Mouse (Mus musculus) lung, embryonic 16.5 days (tissue): ENCODE measurements at regions not wholly inside any gene's neighbourhood (a gene's known extent, or its start where the extent isn't known, plus 50 kb on each side); places are given as distances from the start of the nearest gene placed in this dataset.
A peak's percentile ranks its signal among the peaks of the same experiment; 100 is the strongest.

Experiments used
- ATAC-seq: fragments of 200-750 bp; cut with Nextera tagmentation; 2 replicates; pipeline ENCODE4 v1.8.0; 2017; ENCODE audit warnings: low read depth, mild to moderate bottlenecking, moderate library complexity
- H3K27ac ChIP-seq: fragments of 300-500 bp; sonication (generic); 2 replicates; pipeline ENCODE4 v1.5.1; 2014; ENCODE audit warnings: mild to moderate bottlenecking, control low read depth, low read length
- H3K27me3 ChIP-seq: fragments of 300-500 bp; sonication (generic); 2 replicates; pipeline ENCODE4 v1.6.1; 2014; ENCODE audit warnings: low read depth, low read length, mixed read lengths; ENCODE audit not compliant: control insufficient read depth, insufficient read depth
- H3K36me3 ChIP-seq: fragments of 300-500 bp; sonication (generic); 2 replicates; pipeline ENCODE4 v1.6.1; 2014; ENCODE audit warnings: low read length; ENCODE audit not compliant: control insufficient read depth, insufficient read depth
- H3K4me1 ChIP-seq: fragments of 300-500 bp; sonication (generic); replicated peaks from 2 replicates; pipeline ENCODE4 v1.6.1; 2014; ENCODE audit warnings: low read length, mixed read lengths; ENCODE audit not compliant: control insufficient read depth, insufficient read depth
- H3K4me2 ChIP-seq: fragments of 300-500 bp; sonication (generic); 2 replicates; pipeline ENCODE4 v1.6.1; 2014; ENCODE audit warnings: low read depth, low read length, control low read depth
- H3K4me3 ChIP-seq: fragments of 300-500 bp; sonication (generic); 2 replicates; pipeline ENCODE4 v1.5.1; 2014; ENCODE audit warnings: mild to moderate bottlenecking, low read length, control low read depth
- H3K9ac ChIP-seq: fragments of 300-500 bp; sonication (generic); 2 replicates; pipeline ENCODE4 v1.6.1; 2014; ENCODE audit warnings: low read length, control low read depth
- H3K9me3 ChIP-seq: fragments of 300-500 bp; sonication (generic); 2 replicates; pipeline ENCODE4 v1.6.1; 2016; ENCODE audit warnings: low read length; ENCODE audit not compliant: control insufficient read depth
- WGBS: fragments of 180-500 bp; shearing (Covaris S2); extraction: QIAGEN DNeasy Blood & Tissue Kit; methylation state at CpG from one replicate; pipeline ENCODE4 v1.1.7; 2014; 5-methylcytosine and 5-hydroxymethylcytosine counted together

DNA sequence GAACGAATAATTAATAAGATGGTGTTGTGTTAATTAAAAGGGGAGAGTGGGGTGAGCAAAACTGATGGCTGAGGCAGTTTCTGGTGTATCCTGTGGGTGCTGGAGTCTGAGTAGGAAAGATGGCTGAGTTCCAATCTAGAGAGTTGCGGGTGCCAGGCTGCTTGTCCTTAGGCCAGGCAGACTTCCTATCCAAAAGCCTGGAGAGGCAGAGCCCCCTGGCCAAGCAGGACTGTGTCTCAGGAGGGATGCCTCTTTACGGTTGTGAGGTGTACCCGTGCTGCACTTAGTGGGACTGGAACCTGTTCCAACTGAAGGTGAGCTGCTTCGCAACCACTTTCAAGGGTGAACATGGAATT is 836.3 kb upstream of the Lrrc6 start:
- Histone ChIP-seq H3K27ac (no peak overlapping the region), H3K4me3 (no peak overlapping the region), H3K4me2 (no peak overlapping the region), H3K4me1 (no peaks in the 10 kb centered on the region), H3K27me3 (no peaks in the 10 kb centered on the region), H3K36me3 (no peaks in the 10 kb centered on the region), H3K9me3 (no peaks in the 10 kb centered on the region), H3K9ac (no peak overlapping the region)
- WGBS: 78% methylated on average over 5 of the region's 5 CpGs
- ATAC-seq: no peak

GRCm38 (mm10) chr15:67336294-67337039 is 835.8 kb upstream of the Lrrc6 start:
- Histone ChIP-seq H3K27me3 (no peaks in the 10 kb centered on the region), H3K4me1 (no peaks in the 10 kb centered on the region), H3K9ac (no peak overlapping the region), H3K4me2 (no peak overlapping the region), H3K4me3 (no peak overlapping the region), H3K27ac (no peak overlapping the region), H3K36me3 (no peaks in the 10 kb centered on the region), H3K9me3 (no peaks in the 10 kb centered on the region)
- ATAC-seq: no peak
- 42% methylated on average over 5 of the region's 5 CpGs for WGBS

DNA sequence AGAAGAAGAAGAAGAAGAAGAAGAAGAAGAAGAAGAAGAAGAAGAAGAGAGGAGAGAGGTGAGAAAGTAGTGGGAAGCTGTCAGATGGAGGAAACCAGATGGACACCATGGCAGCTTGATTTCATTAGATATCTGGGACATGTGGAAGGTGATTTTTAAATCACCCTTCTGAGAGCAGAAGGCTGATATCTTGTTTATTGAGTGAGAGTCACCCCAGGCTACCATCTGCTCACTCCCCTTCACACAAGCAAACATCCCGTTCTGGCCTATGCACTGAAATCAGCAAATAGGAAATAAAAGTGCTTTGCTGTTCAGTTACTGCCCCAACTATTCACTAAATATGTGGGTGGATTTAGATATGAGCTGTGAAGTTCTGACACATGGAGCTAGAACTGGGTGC is 831.8 kb upstream of the Lrrc6 start:
- Histone ChIP-seq H3K9ac (no peak overlapping the region), H3K4me3 (no peak overlapping the region), H3K27ac (no peak overlapping the region), H3K4me2 (no peak overlapping the region), H3K9me3 (no peaks in the 10 kb centered on the region), H3K27me3 (no peaks in the 10 kb centered on the region), H3K36me3 (no peaks in the 10 kb centered on the region), H3K4me1 (no peaks in the 10 kb centered on the region)
- ATAC-seq: no peak
- WGBS: 67% methylated on average over 1 of the region's 1 CpGs

DNA sequence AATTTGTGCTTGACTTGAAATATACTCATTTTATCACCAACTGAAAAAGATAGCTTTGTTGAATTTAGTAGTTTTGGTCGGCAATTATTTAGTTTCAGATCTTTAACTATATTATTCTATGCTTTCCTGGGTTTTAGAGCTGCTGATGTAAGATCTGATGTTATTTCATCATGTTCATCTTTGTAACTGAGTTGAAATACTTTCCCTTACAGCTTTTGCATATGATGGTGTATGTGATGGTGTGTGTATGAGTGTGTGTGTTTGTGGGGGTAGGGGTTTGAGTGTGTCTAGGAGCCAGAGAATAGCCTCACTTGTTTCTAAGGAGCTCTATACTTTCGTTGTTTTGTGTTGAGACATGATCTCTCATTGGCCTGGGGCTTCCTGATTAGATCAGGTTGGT is 819.6 kb upstream of the Lrrc6 start:
- Histone ChIP-seq H3K36me3 (no peaks in the 10 kb centered on the region), H3K4me1 (no peaks in the 10 kb centered on the region), H3K4me3 (no peak overlapping the region), H3K9me3 (no peaks in the 10 kb centered on the region), H3K27me3 (no peaks in the 10 kb centered on the region), H3K9ac (no peak overlapping the region), H3K4me2 (no peak overlapping the region), H3K27ac (no peak overlapping the region)
- ATAC-seq: no peak
- 65% methylated on average over 2 of the region's 2 CpGs for WGBS

DNA sequence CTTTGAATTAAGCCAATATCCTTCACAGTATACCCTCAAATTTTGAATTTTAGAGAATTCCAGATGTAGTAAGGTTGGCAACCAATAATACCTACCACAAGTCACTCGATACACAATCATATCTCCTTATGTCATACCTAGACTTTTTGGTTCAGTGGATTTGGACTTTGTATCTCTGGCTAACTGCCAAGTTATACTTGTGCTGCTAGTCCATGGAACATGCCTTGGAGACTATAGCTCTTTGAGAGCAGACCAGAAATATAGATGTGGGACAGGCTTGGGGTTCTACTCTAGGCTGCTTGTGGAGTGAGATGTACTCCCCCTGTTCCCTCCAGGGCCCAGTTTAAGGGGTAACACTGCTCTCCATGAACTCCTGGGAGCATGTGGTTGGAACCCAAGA is 814.5 kb upstream of the Lrrc6 start:
- Histone ChIP-seq H3K4me3 (no peak overlapping the region), H3K27ac (no peak overlapping the region), H3K4me2 (no peak overlapping the region), H3K9me3 (no peaks in the 10 kb centered on the region), H3K27me3 (no peaks in the 10 kb centered on the region), H3K36me3 (no peaks in the 10 kb centered on the region), H3K4me1 (no peaks in the 10 kb centered on the region), H3K9ac (no peak overlapping the region)
- 88% methylated on average over 1 of the region's 1 CpGs for WGBS
- ATAC-seq: no peak

DNA sequence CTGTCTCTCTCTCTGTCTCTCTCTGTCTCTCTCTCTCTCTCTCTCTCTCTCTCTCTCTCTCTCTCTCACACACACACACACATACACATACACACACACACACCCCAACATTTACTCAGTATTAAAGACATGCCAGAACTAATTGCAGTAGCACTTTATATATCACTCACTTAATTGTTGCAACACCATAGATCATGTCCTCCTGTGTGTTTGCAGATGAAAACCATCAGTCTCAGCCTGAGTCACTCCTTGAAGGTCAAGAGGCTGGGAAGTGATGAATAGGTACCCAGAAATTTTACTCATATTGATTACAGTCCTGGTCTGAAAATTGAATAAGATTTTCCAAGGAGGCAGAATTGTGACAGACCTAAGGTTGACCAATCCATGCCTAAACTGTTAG is 812.9 kb upstream of the Lrrc6 start:
- Histone ChIP-seq H3K9ac (no peak overlapping the region), H3K27ac (no peak overlapping the region), H3K4me2 (no peak overlapping the region), H3K27me3 (no peaks in the 10 kb centered on the region), H3K9me3 (no peaks in the 10 kb centered on the region), H3K36me3 (no peaks in the 10 kb centered on the region), H3K4me1 (no peaks in the 10 kb centered on the region), H3K4me3 (no peak overlapping the region)
- peak; percentile 72 for ATAC-seq

DNA sequence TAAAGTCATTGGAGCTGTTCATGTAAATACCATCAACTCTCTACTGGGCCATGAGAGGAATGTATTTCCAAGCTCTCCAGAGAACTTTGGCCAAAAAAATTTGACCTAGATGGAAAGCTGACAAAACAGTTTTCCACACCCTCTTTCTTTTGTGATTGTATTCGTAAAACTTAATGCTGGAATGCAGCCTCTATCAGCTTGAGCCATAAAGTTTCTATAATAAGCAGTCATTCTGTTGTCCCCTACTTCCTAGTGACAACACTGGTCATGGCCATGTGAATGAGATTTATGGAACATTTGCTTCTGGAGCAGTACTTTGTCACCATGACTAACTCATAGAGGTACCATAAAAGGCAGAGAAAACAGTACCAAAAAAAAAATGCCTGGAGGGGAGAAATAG is 805.0 kb upstream of the Lrrc6 start:
- 39% methylated on average over 1 of the region's 1 CpGs for WGBS
- Histone ChIP-seq H3K4me1 (peaks cover 3% of the 10 kb centered on the region; the same call in 1 of the 2 replicates), H3K4me3 (no peak overlapping the region), H3K9ac (no peak overlapping the region), H3K36me3 (no peaks in the 10 kb centered on the region), H3K4me2 (no peak overlapping the region), H3K27ac (no peak overlapping the region), H3K9me3 (no peaks in the 10 kb centered on the region), H3K27me3 (no peaks in the 10 kb centered on the region)
- ATAC-seq: no peak

GRCm38 (mm10) chr15:67303804-67304203 is 803.1 kb upstream of the Lrrc6 start:
- no peaks in the 10 kb centered on the region for H3K27me3 ChIP-seq
- no peak overlapping the region for H3K4me3 ChIP-seq
- no peak for ATAC-seq
- H3K4me2 ChIP-seq: no peak overlapping the region
- H3K9ac ChIP-seq: no peak overlapping the region
- no peaks in the 10 kb centered on the region for H3K36me3 ChIP-seq
- no peaks in the 10 kb centered on the region for H3K9me3 ChIP-seq
- H3K27ac ChIP-seq: no peak overlapping the region
- H3K4me1 ChIP-seq: peaks cover 5% of the 10 kb centered on the region; the same call in 1 of the 2 replicates
- 69% methylated on average over 1 of the region's 1 CpGs for WGBS

GRCm38 (mm10) chr15:67301871-67302363 is 801.2 kb upstream of the Lrrc6 start:
- peaks cover 5% of the 10 kb centered on the region; the same call in 1 of the 2 replicates for H3K4me1 ChIP-seq
- no peaks in the 10 kb centered on the region for H3K27me3 ChIP-seq
- H3K4me2 ChIP-seq: no peak overlapping the region
- H3K9me3 ChIP-seq: no peaks in the 10 kb centered on the region
- no peaks in the 10 kb centered on the region for H3K36me3 ChIP-seq
- H3K9ac ChIP-seq: no peak overlapping the region
- H3K27ac ChIP-seq: peak overlapping the region; percentile 47
- H3K4me3 ChIP-seq: no peak overlapping the region
- 34% methylated on average over 6 of the region's 6 CpGs for WGBS
- ATAC-seq: peak; percentile 95
